Mouse (Mus musculus) adrenal gland, postnatal 14 days (tissue): ENCODE measurements at regions not wholly inside any gene's neighbourhood (a gene's known extent, or its start where the extent isn't known, plus 50 kb on each side); places are given as distances from the start of the nearest gene placed in this dataset.
"Not testable (repeated sequence)": the region's sequence is repeated elsewhere in the genome, so short reads cannot be mapped to it uniquely, and the experiment has no call there.

Source experiments
- DNase-seq: peaks from one replicate; pipeline ENCODE4 v3.0.0; 2021; ENCODE audit warnings: mixed read lengths

DNA sequence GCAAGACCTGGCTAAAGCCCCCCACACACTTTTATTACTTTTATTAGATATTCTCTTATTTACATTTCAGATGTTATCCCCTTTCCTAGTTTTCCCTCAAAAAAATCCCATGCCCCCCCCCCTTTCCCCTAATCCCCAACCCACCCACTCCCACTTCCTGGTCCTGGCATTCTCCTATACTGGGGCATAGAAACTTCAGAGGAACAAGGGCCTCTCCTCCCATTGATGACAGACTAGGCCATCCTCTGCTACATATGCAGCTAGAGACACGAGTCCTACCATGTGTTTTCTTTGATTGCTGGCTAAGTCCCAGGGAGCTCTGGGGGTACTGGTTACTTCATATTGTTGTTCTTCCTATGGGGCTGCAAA is 116.8 kb downstream of the Rfpl4b start:
- not testable (repeated sequence) for DNase-seq

GRCm38 (mm10) chr10:38703954-38704761 is 117.4 kb downstream of the Rfpl4b start:
- DNase-seq, result no peak

- DNase-seq, result no peak
Observed at GRCm38 (mm10) chr10:38677453-38677852, 144.1 kb downstream of the Rfpl4b start.

- DNase-seq, result no peak
Observed at GRCm38 (mm10) chr10:38668610-38669009, 153.0 kb downstream of the Rfpl4b start.

DNA sequence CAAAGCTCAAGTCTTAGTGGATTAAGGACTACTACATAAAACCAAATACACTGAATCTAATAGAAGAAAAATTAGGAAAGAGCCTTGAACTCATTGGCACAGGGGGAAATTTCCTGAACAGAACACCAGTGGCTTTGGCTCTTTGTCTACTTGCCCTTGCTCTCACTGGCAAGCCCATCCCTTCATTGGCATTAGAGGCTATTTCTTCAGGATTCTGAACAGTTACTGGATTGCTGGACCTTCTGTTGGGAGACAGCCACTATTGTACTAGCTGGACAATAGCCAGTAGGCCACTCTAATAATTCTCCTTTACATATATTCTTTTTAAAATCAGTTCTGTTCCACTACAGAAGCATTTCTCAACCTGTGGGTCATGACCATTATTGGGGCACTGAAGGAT is 153.7 kb downstream of the Rfpl4b start:
- DNase-seq, result no peak

GRCm38 (mm10) chr10:38635695-38636094 is 185.9 kb downstream of the Rfpl4b start:
- no peak for DNase-seq

DNA sequence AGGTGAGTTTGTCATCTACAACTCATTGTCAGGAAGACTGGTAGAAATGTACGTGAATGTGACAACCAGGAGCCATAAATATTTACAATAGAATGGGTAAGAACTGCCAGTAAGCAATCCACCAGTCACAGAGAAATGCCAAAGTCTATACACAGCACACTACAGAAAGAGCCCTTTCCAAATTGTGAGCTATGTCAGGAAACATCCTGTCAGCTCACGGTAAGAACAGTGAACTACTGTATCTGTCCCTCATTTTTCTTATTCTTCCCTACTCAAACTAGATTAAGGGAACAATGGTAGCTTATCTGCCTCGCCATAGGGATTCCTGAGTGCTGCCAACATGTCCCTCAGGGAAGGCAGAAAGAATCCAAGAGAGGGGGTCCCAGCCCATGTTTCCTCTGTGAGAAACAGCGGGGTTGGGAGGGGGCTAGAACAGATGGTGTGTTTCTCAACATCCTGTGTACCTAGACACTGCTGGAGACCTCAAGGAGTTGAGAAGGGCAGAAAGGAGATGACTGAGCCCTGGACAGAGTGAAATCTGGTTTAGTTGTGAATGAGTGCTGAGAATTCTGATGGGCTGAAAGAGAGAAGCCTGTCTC is 191.6 kb downstream of the Rfpl4b start:
- DNase-seq, result no peak

DNA sequence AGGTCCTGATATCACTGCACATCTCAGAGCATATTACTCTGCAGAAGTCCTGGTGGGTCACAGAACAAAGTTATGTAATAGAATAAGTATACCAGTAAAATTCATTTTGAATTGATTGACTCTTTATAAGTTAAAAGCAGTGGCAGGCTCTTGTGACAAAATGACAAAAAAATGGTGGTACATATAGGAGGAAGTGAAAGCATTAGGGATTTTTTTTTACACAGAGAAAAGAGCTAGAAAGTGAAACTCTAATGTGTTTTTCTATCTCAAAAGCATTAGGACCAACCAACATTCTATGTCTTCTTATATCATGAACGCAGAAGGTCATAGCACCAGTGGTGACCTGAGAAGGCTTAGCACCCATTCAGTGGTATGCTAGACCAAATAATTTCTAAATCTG is 198.2 kb downstream of the Rfpl4b start:
- no peak for DNase-seq

DNA sequence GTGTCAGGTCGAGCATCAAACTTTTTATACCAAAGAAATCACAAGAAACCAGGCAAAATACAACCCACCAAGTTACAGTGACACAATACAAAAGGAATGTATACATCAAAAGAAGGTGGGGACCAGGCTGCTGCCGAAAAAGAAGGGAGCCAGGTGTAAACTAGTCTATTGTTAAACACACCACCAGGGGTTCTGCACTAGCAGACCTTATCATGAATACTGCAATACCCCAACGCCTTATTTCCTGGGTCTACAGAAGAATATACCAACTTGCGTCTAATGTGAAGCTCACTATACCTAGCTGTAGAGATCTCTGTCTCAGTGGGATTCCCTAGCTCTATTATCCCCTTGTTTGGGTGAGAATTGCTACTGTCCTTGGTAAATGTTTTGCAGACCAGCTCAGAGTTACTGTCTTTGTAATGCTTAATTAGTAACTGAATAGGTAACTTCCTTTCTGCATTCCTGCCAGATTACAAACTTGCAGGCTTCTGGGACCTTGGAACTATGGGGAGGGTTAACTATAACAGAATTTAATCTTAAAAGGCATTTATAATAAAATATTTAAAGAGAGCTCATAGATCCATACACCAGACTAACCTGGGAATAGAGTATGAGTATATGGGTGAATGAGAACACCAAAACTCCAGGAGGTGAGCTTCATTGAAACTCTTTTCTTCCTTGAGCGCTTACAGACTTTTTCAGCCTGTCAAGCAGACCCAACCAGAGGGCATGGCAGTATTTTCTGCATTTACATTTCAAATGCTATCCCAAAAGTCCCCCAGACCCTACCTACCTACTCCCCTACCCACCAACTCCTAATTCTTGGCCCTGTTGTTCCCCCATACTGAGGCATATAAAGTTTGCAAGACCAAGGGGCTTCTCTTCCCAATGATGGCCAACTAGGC is 211.7 kb downstream of the Rfpl4b start:
- DNase-seq, result no peak

- DNase-seq, result no peak
Observed at GRCm38 (mm10) chr10:38586061-38586460, 235.5 kb downstream of the Rfpl4b start.

- no peak for DNase-seq
Observed at GRCm38 (mm10) chr10:38575726-38576125, 245.9 kb downstream of the Rfpl4b start.

DNA sequence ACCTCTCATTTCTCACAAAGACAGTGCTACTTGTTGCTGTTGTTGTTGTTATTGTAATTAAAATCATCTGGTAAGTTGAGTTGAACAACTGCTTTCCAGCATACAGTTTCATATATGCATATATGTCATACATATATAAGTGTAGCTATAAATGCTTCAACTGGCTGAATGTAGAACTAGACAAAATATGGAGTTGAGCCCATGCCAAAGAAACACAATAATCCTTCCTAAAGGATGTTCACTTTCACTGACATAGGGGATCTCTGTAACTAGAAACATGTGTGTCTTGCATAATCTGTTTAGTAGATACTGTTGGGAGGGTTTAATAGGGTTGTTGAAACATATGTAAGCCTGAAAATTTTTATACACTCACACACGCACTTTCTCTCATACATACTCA is 247.9 kb downstream of the Rfpl4b start:
- DNase-seq, result no peak

DNA sequence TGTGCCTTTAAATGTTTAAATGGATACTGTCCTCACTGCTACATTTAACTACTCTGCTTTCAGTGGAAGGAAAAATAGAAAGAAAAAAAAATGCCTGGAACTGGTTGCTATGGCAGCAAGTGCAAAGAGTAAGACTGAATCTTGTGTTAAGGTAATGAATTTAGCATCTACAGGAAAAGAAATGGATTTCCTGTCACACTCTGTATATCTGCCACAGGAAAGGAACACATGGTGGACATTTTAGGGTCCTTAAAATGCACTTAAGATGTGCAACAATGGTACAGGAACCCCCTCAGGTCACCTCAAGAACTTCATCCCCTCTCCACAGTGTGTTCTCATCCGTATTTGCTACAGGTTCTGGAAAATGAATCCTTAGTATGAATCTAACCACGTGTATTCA is 248.4 kb downstream of the Rfpl4b start:
- no peak for DNase-seq

DNA sequence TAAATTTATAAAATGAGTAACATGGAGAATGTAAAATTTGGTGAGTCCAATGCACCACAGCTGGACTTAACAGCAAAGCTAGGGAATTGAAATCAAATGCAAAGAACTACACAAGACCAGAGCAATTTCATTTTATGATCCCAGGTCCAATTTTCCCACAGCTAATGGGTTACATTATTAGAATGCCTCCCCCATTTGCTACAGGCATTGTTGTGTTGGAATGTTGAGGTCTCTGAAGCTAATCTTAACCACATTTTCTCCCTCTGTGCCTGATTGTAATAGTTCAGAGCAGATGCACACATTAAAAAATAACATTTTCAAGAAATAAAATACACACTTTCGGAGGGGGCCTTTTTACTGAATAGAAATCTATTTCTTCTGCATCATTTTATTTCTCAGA is 254.3 kb downstream of the Rfpl4b start:
- DNase-seq, result no peak

GRCm38 (mm10) chr10:38566361-38566760 is 255.2 kb downstream of the Rfpl4b start:
- DNase-seq, result no peak

- no peak for DNase-seq
Observed at GRCm38 (mm10) chr10:38555040-38555439, 266.5 kb downstream of the Rfpl4b start.

DNA sequence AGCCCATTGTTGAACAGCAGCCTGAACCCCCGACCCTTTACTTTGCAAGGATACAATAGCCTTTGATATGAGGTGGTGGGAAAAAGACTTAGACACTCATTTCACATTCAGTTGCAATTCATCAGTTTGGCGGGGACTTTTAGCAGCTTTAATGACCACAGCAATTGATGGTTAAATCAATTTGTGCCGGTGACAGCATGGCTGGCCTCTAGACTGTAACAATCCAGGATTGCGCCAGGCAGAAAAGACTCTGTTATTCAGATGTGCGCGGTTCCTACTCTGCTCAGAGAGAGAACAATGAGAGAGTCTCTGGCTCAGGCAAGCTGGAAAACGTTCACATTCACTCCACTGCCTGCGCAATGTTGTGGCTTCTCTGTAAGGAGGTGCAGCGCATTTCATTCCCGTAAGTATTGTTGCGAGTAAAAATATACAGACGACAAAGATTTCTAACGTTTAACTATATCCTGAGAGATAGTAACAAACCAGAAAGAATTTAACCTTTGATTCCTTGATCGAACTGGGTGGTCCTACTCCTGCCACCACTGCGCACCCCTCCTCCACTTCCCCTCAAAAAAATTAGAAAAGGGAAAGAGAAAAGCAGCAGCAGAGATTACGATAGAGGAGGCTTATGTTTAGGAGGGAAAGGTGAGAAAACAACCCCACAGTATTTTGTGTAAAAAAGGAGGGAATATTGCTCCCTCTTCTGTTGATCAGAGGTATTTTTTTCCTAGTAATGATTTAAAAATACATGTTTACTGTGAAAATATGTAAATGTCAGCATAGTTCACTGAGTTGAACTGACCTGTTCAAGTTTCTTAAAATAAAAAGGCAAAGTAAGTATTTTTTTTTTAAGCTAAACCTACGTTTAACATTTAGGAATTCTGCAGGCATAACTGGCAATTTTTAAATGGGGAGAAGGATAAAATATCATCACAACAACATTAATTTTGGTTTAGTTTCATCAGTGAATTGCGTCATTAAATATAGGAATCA is 267.6 kb downstream of the Rfpl4b start:
- peak; percentile 10 for DNase-seq

DNA sequence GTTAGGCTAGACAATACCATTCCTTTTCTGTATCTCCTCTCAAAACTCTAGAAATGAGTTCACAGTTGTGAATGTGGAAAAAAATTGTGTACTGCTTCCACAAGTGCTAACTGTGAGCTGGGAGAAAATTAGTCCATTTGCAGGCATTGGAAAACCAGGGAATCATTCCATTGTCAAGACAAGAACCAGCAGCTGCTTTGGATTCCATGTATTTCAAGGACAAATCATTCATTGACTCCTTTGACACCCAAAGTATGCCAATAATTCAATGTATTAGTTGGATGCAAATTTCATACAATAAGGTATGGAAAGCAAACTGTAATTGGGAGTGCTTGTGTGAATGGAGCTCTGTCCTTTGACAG is 268.3 kb downstream of the Rfpl4b start:
- DNase-seq, result no peak

- DNase-seq, result no peak
Observed at GRCm38 (mm10) chr10:38552350-38553076, 269.1 kb downstream of the Rfpl4b start.

DNA sequence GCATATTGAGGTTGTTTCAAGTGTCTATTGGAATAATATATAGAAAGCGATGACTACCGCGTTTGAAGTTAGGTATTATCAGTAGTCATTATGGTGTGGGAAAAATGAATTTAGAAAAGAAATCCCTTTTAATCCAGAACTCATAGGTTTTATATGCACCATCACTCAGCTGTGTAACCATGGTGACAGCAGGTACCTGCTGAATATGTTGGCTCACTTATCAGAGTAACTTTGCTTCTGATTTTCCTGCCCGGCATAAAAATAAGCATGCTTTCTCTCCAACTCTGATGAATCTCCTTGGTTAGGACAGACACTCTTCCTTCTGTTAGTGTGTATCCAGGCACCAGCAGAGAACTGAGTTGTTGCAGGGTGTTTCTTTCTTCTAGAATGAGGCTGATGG is 281.5 kb downstream of the Rfpl4b start:
- no peak for DNase-seq

GRCm38 (mm10) chr10:38538766-38539165 is 282.8 kb downstream of the Rfpl4b start:
- no peak for DNase-seq
